Mouse (Mus musculus) adrenal gland, adult 8-10 months (tissue): ENCODE results near the gene Zdhhc12. TPM values are rescaled to one million over a fixed set of nuclear protein-coding genes. Genes with fewer than 3 reads are reported as not detected.
"Not testable (repeated sequence)": the region's sequence is repeated elsewhere in the genome, so short reads cannot be mapped to it uniquely, and the experiment has no call there.

Experiments
- DNase-seq: peaks from one replicate; pipeline ENCODE4 v3.0.0; 2022
- total RNA-seq, 4 experiments: library from RNA; stranded (reverse); gene quantifications; 2 replicates each; pipeline ENCODE4 v1.2.4; 2022

The Zdhhc12 gene
- total RNA-seq = 10 to 100 TPM; 16.4 to 23.9 (median 17.6) TPM

DNA sequence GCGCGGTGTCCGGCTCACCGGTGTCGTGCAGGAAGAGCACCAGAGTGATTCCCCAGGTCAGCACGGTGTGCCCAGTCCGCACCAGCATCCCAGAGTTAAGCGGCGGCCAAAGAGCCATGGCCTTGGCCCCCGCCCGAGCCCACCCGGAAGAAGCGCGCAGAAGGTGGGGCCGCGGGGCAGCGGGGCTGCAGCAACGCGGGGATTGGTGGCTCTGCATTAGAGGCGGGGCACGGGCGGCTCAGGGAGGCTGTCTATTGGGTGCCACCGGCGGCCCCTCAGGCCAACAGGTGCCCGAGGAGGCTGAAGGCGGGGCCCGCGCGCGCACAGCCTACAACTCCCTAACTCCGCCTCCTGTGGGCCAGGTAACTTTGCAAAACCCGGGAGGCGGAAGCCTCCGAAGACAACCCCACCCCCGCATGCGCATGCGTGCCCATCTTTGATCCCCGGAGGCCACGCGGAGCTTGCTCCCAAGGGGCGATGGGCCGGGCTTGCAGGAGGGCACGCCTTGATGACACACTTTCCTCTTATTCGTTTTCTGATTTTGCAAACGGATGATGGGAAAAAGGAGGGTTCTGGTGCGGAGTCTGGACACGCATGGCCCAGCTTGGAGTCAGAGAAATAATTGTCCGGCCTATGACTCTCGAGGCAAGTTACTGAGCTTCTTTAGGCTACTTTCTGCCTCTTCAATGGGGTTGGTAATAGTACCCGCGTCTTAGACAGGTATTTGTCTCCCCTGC lies at the start of gene Zdhhc12:
Zdhhc12 (minus strand) TSS at position 178 of the 737 bp plus-strand sequence.
- DNase-seq = peak; percentile 98

DNA sequence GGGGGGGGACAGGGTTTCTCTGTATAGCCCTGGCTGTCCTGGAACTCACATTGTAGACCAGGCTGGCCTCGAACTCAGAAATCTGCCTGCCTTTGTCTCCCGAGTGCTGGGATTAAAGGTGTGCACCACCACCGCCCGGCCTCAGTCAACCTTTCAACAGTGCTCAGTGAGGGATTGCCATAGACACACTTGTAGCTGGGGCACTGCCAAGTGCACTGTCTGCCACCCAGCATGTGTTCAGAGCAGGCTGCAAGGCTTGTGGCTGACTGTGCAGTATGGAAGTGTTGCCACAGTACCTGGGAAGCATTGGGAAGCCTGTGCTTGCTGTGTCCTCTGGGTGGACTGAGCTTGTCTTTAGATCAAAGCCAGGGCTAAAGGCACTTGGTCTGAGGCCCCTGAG lies 46.6 kb upstream of the Zdhhc12 start:
- not testable (repeated sequence) for DNase-seq

DNA sequence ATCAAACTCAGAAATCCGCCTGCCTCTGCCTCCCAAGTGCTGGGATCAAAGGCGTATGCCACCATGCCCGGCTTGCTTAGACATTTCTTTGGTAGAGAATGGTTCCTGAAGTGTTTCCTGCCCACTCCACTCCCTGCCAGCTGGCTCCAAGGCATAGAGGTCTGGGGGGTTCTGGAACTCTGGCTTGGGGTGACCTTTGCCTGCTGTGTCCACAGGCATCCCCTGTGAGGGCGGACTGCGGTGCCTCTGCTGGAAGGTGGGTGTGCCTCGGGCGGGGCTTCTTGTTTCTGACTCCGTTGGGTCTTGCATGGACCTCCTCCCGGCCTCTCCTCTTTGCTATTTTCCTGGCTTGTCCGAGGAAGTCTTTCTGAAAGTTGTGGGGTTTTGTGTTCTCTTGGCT lies 43.0 kb upstream of the Zdhhc12 start:
- no peak for DNase-seq

DNA sequence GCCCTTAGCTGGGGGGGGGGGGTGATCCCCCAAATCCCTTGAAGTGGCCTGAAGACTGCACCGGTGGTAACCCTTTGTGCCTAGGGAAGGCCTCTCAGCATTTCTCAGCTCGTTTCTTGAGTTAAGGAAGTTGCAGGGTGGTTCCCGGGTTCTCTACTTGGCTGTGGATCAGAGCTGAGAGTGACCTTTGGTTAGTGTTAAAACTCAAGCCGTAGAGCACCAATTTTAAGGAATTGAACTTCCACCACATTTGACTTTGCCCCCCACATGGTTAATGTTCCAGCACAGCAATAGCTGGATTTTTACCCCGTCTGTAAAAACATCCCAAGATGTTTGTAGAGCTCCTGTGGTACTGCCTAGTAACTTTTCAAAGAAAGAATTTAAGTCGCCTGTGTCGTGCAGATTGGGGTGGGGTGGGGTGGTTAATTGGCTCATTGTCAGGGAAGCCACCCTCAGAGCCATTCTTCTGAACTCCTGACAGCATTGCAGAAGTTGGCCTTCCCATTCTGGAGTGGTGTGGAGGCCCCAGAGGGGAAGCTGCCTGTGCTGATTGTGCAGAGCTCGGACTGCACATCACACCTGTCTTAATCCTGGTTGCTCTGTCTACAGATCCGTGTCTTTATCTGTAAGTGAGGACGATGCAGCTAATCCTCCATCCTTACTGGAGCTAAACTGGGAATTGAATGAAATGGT lies 41.6 kb upstream of the Zdhhc12 start:
- no peak for DNase-seq

DNA sequence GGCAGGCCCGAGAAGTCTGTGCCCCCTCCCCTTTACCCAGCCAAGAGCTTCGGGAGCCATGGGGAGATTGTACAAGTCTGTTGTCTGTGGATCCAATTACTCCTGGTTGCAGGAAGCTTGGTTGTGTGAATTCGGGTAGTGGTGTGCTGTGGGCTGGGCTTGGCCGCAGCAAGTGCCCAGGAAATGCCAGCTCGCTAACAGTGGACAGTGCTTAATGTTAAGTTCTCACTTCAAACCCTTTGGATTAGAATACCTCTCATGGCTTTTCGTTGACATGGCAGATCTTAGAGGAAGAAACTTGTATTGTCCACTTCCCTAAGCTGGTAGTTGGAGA lies 40.9 kb upstream of the Zdhhc12 start:
- DNase-seq = no peak

DNA sequence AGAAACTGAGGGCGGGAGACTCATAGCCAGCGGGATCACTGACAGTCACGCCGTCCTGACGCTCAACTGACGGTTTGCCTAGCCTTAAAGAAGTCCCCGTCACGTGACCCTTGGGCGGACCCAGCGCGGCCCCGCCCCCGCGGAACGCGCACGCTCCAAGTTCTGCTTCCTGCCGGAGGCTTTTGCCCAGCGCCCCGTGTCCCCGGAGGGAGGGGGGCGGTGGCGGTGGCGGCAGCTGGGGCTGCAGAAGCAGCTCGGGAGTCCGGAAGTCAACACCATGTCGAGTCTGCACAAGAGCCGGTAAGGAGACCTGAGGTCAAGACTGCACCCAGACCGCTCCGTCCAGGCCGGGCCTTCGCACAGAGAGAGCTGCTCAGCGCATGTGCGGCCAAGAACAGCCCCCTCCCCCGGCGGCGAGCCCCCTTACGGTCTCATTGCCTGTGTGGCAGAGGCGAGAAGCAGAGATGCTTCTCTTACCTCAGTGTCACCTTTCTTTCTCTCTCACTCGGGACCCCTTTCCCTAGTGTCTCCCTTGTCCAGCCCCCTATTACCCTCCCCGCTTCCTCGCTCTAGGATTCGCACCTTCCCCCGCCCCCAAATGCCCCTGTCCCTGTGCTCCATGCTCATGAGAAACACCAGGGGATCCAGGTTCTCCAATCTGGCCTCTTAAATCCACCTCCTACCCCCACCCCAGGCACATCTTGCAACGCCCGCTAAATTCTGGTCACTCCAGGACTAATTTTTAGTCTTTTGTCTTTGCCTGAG lies 40.3 kb upstream of the Zdhhc12 start, which contains the start of gene Tbc1d13:
Tbc1d13 (plus strand) TSS at position 134 of the 765 bp plus-strand sequence.
- peak; percentile 97 for DNase-seq

DNA sequence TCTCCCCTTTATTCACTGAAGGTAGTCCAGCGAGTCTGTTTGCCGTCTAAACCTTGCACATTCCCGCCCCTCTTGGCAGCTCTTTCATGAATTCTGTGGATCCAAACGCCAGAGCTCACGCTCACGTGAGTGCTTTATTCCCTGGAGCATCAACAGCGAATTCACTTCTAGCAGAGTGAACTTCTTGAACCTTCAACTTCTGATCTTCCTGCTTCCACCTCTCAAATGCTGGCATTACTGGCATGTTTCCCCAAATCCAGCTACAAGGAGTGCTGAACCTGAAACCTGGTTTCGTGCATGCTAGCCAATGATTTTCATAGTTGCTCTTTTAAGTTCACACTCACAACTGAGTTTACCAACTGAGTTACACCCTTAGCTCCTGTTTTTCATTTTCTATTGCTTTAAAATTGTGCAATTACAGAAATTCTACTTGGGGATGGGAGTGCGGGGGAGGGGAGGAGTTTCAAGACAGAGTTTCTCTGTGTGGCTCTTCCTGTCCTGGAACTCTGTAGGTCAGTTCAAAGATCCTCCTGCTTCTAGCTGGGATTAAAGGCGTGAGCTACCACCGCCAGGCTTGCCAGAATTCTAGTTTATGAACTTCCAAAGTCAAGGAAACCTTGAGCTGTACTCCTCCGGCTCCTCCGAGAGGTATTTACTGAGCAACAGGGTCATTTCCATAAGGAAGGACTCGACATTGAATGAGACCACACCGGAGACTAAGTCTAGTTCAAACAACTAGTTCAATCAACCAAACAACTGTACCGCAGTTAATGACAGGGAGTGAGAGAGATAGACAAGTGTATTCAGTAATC lies 39.6 kb upstream of the Zdhhc12 start:
- DNase-seq = no peak

DNA sequence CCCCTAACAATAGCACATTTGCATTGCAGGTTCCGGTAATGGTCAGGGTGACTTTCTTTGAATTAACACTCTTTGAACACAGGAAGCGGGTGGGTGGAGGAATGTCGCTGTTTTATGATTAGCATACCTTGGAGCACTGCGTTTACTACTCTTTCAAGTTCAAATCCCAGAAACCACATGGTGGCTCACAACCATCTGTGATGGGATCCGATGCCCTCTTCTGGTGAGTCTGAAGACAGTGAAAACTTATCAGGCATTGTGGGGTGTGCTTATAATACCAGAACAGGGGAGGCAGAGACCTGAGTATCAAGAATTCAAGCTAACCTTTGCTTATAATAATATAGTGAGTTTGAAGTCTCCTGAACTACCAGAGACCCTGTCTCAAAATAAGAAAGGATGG lies 37.8 kb upstream of the Zdhhc12 start:
- DNase-seq = not testable (repeated sequence)

DNA sequence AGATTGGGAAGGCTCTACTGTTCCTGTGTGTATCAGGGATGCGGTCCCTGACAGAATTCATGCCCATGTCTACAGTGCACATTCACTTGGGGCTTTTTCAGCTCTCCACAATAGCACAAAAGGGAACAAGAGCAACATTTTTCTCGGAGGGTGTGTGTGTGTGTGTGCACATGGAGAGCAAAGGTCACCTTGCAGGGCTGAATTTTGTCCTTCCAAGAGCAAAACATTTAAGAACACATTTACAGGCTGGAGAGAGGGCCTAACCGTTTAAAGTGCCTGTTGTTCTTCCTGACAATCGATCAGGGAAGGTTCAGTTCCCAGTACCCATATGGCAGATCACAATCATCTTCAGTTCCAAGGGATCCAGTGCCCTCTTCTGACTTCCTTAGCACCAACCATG lies 36.7 kb upstream of the Zdhhc12 start:
- no peak for DNase-seq

DNA sequence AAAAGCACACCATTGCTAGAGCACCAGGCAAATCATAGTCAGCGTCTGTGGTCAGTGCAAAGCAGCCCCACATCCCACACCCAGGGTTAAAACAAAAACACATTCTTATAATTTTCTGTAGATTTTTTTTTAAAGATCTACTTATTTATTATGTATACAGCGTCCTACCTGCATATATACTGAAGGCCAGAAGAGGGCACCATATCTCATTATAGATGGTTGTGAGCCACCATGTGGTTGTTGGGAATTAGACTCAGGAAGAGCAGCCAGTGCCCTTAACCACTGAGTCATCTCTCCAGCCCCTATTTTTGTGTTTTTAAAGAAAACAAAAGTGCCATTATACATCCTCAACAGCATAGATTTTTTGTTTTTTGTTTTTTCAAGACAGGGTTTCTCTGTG lies 35.3 kb upstream of the Zdhhc12 start:
- no peak for DNase-seq

DNA sequence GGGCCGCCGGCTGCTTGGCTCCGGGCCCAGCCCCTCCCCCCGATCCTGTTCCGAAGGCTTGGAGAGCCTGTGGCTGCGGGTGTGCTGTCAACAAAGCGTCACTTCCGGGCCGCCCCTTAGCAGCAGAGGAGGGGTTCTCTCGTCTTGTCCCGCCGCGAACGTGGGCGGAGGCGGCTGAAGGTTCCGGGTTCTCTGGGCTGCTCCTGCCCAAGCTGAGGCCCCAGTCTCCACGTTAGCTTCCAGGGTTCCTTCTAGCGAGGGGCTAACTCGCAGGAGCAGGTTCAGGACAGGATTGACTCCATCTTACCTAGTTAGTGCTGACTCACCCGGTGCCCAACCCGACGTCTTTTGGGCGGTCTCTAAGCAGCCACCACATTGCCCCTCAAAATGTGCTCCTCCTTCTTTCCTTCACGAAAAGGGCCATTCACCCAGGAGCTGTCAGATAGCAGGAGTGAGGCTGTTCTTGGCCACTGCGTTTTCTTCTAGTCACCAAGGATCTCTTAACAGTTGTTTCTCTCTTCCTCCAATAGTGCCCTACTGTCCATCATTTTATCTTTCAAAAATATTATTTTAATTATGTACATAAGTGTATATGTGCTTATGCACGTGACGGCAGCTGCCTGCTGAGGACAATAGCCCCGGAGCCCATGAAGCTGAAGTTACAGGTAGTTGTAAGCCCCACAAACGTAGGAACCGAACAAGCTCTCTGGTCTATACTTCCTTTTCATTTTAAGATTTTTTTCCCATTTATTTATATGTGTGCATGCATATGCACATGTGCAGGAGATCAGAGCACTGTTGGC lies 31.2 kb upstream of the Zdhhc12 start, which contains the start of gene Zer1:
Zer1 (minus strand) TSS at position 114 of the 803 bp plus-strand sequence.
- DNase-seq = peak; percentile 95

DNA sequence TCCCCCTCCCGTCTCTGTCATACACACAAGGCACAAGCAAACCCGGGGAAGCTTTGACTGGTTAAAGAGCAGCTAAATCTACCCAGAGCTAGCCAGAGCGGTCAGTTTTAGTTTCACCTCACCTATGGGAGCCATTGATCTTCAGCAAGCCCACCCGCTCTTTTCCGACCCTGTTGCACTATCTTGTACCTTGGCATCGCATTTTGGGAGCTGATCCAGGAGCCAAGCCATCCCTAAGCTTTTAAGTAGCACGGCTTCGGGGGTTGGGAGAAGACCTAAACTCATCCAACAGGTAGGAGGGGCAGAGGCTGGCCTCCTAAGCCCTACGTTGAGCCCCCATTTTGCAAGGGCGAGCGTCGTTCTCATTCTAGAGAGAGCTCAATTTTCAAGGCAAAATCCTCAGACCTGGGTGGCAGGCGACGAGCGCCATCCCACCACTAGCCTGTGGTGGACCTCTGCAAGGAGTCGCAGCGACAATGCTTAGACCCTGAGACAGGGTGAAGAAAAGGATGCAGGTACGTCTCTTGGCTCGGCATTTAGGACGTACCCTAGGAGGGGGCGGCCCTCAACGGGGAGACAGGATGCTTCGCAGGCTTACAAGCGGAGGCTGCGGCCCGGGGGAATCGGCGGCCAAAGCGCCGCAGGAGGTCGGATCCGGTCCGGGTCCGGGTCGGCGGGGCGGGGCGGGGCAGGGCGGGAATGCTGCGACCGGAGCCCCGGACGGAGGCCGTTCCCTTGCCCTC lies 30.5 kb upstream of the Zdhhc12 start:
- no peak for DNase-seq

DNA sequence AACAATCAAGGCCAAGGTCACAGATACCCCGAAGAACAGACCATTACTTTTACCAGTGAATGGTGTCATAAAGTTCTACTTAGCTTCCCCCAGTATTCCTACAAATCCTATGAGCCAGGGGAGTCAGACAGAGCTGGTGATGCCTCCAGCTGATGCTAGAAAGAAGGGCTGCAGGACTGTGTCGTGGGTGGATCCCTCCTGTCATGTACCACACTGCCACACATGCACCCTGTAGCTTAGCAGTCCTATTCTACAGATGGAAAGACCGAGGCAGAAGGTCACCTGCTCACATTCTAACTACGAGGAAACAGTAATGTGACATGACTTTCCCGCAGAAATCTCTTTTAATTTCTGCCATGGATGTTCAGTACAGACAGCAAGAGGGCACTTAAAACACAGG lies 29.3 kb upstream of the Zdhhc12 start:
- DNase-seq = no peak

DNA sequence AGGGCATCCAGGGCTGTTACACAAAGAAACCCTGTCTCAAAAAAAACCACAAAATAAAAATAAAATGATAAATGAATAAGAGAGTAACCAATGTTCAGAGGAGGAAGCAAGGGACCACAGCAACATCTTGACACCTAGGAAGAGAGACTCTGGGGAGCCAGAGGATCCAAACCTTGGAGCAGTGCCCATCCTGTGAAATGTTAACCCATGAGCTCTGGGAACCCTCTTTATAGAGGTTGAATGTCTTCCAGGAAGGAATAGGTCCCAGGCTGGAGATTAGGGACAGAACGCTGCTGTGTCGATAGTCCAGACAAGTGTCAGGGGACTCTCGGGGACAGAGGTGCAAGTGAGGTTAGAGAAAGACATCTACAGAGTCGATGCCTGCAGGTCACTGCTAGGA lies 26.8 kb upstream of the Zdhhc12 start:
- no peak for DNase-seq

DNA sequence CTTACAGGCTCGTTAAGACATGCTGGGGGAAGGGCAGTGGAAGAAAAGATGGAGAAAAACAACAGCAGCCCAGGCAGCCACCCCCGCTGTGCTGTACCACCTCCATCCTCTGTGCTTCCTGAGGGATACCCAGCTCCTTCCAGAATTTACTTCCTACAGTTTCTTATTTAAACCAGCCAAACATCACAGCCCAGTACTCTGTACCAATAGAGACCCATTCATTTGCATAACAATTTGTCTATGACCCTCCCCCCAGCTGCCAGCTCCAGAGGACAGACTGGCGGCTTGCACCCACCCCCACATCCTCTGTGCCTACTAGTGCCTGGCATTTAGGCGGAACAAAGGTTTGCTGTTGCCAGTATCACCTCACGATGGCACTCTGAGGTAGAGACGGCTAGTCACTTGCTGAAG lies 26.2 kb upstream of the Zdhhc12 start:
- no peak for DNase-seq

DNA sequence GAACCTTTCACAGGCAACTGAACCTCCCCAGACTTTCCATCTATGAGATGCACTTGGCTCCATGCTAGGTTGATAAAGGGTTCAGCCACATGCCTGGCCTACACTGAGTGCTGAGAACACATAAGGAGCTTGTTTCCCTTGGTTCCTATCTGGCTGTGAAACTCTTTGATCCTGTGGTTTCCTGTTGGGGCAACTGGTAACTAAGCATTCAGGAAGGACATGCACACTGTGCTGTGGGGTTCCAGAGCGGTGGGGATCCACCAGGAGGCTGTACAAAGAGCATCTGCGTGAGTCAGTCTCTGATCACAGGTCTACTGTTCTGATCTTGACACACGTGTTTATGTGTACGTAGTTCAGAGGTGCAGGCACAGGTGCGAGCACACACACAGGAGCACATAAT lies 19.1 kb upstream of the Zdhhc12 start:
- DNase-seq = no peak

DNA sequence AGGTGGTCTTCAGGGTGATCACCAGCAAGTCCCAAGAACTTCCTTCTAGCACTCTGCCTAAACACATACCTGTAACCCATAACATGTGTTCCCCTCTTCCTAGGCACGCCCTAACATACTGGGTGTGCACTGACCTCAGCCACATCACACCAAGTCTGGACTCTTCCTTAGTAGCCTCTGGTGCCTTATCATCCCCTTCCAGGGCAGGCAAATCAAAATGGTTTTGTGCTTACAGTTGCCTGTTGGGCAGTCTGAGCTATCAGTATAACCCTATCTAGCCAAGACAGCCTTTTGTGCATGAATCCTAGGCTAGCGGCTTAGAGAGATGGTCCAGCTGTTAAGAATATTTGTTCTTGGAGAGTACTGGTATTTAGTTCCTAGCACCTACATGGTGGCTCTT lies 18.1 kb upstream of the Zdhhc12 start:
- DNase-seq = no peak

DNA sequence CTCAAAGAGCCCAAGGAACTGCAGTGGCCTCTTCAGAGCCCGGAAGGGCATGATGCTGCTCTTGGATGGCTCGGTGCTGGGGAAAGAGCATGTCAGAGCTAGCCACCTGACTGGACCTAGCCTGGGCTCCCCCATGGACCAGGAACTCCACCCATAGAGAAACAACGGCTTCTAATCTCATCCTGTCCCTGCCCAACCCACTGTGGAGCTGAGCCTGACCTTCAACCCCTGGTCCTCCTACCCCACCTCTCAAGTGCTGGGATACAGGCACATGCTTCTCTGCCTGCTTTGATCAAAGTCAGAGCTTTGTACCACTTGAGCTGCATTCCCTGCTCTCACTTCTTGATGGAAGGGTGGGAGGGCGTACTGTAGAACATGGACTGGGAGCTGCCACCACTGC lies 14.8 kb upstream of the Zdhhc12 start:
- no peak for DNase-seq

DNA sequence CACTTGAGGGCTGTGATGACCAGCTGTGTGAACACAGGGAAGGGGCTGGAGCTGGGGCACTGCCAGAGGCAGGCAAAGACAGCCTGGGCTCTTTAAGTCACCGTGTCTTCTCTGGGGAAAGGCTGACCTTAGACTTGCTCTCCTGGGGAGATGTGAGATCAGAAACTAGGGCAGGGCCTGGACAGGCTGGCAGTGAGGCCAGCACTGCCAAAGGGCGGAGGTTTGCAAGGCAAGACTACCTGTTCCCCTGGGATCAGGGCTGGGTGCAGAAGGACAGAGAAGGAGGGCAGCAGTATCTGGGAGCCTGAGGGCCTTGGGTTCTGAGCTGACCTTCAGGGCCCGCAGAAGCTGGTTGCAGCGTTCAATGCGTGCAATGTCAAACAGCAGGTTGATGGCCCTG lies 14.2 kb upstream of the Zdhhc12 start:
- no peak for DNase-seq

DNA sequence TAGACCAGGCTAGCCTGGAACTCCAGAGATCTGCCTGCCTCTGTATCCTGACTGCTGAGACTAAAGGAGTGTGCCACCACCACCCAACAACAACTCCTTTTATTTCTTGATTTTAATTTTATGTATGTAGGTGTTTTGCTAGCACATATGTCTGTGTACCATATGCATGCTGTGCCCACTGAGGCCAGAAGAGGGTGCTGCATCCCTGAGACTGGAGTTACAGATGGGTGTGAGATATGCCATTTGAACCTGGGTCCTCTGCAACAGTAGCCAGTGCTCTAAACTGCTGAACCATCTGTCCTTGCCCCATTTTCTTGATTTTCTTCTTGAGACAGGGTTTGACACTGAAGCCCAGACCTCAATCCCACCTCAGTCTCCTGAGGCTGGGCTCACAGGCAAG lies 12.9 kb upstream of the Zdhhc12 start:
- no peak for DNase-seq

DNA sequence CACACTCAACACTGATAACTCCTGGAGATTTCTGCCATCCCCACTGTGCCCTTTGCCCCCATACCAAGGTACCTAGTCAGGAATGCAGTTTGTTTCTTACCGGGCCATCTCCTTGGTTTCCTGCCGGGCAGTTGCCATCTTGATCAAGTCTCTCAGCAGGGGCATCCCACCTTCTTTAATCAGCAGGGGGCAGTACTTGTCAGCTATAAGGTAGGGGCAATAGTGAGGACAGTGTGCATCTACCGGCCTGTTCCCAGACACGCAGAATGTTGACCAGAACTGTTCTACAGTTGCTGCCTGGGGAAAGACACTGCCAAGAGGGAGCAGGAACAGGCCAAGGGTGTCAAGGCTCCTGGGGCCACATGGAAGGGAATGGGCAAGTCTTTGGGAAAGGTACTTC lies 6.8 kb upstream of the Zdhhc12 start:
- no peak for DNase-seq
